Mouse (Mus musculus): Measurements from ENCODE around the gene Ddx21.

- TF ChIP-seq GATA1 (IDR thresholded peaks at IDR 0.05; ENCODE audit: borderline replicate concordance, low read length) (no peak), FLI1 (IDR thresholded peaks at IDR 0.05; ENCODE audit: low read length) (no peak)
Observed at GRCm38 (mm10) chr10:62582701-62583100, 19.4 kb downstream of the Ddx21 start.
